Mouse (Mus musculus) cerebellum, adult 11-12 months (tissue): ENCODE measurements around the gene Mpp2.

Source experiments
- DNase-seq: peaks from one replicate; pipeline ENCODE4 v3.0.0; 2022

Mpp2 gene

DNA sequence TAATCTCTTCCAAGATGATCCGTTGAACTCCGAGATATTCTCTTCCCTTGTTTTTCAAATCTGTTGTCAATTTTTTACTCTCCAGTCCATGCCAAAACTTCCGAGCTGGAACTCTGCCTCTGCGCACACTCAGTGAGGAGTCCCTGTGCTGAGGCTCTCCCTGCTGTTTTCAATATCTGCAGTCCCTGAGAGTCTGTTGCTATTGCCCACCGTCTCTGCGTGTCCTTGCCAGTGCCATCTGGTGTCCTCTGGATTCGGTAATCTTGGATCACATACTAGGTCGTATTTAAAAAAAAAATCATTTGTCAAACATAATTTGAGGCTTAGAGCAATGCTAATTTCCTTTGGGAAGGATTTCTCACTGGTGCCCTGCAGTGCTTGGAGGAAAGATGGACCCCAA, 53.4 kb downstream of the Mpp2 start:
- DNase-seq: peak; percentile 93

DNA sequence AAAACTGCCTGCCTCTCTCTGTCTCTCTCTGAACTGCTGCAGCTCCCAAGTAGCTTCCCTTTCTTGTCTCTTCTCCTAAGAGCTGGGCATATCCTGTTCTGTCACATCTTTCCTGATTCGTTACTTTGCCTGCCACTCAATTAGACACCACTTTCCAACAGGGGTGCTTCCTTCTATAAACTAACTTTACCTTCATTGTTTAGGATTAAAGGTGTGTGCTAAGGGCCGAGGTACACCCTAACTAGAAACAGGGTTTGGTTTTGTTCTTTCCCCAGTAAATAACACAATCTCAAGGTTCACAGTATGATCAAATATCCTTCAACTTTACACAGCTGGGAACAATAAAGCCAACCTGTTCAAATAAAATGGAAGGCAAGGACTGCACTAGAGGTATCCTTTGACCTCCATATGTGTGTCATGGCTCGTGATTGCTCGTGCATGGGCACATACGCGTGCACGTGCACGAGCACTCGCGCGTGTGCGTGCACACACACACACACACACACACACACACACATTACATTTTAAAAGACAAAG, 55.2 kb downstream of the Mpp2 start:
- no peak for DNase-seq

DNA sequence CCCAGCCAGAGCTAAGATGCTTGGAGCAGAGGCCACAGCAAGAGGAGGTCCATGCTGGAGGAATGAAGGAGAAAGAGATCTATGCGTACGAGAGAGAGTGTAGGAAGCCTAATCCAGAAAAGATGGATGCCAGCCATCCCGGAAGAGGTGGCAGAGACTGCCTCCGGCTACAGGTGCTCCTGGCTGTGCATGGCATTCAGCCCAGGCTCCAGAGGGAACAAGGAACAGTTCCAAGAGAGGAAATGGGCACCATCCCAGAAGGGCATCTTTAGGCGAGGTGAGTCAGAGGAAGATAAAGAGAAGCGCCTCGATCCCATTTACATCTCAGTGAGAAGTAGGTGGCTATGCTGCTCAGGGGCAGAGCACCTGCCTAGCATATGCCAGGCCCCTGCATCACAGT, 57.2 kb downstream of the Mpp2 start:
- peak; percentile 98 for DNase-seq

DNA sequence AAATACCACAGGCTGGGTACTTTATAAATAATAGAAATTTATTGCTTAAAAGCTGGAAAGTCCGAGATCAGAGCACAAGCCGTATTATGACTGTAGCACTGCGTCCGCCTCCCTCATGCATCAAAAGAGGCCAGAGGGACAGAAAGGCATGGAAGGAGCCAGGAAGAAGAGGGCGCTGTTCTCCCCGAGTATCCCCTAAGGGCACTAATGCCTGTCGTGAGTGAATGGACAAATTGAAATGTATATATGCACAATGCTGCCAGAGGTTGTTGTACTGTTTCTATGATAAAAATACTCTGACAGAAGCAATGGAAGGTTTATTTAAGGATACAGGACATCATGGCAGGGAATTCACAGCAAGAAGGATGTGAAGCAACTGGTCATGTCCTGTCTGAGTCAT, 58.3 kb downstream of the Mpp2 start:
- no peak for DNase-seq

DNA sequence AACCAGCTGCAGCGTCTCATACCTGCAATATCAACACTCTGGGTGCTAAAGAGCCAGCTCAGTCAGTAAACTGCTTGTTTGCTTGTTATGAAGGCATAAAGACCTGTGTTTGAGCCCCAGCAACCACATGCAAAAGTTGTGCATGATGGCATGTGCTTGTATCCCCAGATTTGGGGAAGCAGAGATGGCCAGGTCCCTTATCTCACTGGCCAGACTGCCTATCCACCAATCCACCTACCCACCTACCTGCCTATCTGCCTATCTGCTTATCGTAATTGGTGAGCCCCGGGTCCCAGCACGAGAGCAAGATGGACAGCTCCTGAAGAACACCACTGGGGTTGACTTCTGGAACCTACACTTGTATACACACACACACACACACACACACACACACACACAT, 59.0 kb downstream of the Mpp2 start:
- no peak for DNase-seq

DNA sequence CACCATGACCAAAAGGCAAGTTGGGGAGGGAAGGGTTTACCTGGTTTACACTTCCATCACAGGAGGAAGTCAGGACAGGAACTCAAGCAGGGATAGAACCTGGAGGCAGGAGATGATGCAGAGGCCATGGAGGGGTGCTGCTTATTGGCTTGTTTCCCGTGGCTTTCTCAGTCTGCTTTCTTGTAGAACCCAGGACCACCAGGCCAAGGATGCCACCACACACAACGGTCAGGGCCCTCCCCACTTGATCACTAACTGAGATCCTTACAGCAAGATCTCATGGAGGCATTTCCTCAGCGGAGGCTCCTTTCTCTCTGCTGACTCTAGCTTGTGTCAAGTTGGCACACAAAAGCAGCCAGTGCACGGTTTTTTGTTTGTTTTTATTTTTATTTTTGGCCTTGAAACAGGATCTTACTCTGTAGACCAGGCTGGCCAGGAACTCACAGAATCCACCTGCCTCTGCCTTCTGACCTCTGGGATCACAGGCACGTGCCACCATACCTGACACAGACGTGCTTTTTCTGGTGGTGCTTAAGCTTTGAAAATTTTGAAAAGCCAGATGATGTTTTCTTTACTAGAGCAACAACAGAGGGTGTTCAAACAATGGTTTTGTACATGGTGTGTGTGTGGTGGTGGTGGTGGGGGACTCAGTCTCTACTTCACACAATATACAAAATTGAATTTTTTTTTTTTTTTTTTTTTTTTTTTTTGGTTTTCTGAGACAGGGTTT, 60.1 kb downstream of the Mpp2 start, which contains the start of gene Mpp3:
Mpp3 (minus strand) TSS at position 375 of the 730 bp plus-strand sequence.
- DNase-seq: no peak

DNA sequence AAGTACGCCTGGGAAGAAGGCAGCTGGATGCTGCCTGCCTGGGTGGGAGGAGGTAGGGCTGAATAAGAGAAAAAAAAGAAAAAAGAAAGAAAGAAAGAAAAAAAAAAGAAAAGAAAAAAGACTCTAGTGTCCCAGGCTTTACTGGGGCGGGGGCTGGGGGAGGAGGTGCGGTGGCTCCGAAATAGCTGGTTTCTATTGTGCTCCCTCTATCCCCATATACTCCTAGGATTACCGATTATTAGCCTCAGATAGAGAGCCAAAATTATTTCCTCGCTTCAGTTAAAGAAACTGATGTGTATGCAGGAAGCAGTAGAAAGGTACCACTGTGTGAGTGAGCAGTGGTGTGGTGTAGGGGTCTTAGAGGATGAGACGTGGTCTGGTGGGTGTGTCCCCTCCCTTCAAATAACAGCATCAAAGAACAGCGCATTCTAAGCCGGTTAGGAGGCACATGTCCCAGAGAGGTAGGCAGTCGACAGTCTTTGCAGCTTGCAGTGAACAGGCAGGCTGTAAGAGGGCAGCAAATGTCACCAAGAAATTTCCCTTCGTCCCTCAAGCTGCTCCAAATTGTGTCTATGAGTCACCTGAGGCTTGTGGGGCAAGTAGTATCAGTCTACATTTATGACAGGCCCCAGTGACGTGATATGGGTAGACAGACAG, 60.8 kb downstream of the Mpp2 start:
- DNase-seq: peak; percentile 75

DNA sequence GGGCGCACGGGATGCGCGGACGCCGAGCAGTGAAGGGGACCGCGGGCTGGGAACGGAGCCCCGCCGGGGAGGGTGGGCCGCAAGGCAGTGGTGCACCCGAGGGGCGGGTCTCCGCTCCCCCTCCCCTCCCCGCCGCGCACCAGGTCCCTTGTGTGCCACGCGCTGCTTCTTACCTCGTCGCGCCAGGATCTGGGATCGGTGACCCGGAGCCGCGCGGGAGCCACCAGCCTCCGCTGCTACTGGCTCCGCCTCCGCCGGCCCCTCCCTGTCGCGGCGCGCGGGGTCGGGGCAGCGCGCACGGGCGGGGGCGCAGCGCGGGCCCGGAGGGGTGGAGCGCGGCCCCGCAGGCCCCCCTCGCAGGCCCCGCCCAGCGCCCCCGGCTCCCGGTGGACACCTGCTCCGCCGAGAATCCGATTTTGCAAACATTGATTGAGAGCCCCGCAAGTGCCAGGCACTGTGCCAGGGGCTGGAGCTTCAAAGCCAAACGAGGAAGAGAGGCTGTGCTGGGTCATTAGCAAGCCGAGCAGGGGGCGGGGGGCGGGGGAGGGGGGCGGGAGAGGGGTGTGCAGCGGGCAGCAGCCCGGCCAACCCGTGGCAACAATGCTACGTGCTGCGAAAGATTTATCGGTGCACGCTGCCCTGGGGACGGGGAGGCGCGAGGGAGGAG, 61.5 kb downstream of the Mpp2 start:
- DNase-seq: peak; percentile 91

DNA sequence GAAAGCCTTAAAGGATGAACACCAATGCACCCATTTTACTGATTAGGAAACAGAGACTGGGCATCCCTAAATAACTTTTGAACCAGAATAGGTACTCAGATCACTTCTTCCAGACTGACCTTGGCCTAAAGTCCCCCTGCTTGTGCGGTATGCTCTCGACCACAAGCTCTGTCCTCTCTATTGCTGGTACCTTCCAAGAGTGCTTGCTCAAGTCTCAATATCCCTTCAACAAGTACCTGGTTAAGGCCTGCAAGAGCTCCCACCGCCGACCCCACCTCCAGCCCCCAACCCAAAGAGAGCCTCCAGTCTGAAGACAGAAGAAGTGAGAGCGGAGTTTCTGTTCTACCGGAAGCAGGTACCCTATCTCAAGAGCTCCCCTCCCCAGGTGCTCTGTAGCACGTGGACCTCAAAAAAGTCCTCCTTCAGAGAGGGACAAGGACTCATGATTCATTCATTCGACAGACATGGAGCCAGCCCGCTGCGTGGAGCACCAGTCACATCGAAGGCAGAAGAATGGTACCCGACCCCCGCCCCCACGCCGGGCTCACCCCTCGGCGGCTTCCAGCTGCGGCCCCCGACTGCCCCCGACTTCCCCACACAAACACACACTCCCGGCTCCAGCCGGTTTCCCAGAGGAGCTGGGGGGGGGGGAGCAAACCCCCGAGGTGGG, 62.2 kb downstream of the Mpp2 start:
- DNase-seq: peak; percentile 73

DNA sequence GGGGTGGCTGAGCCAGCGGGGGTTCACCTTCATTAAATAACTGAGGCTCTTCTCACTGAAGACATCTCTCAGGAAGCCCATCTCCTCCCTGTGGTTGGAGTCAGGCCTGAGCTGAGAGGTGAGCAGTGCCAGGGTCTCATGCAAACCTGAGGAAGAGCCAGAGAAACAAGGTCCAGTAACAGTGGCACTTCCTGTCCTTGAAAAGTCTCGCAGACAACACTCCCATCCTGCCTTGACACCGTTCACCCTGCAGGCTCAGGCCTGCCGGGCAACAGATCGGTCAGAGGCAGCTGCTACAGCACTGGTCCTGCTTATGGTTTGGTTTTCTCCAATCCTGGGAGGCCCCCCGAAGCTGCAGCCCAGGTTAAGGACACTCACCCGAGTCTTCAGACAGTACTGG, 63.0 kb downstream of the Mpp2 start:
- no peak for DNase-seq

DNA sequence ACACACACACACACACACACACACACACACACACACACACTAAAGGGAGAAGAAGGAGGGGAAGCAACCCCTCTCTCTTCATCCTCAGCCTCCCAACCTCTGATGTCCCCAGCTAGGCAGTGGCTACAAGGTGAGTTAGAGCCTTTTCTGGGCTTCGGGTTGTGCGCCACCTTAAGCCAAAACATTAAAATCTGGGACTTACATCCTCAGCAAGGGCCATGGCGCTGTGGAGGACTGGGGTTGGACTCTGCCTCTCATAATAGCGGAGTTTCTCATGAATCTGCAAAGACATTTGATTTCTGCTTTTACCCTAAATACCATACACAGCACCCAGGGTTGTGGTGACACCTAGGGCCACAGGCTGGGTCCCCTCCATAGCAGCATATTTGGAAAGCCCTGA, 63.4 kb downstream of the Mpp2 start:
- no peak for DNase-seq

DNA sequence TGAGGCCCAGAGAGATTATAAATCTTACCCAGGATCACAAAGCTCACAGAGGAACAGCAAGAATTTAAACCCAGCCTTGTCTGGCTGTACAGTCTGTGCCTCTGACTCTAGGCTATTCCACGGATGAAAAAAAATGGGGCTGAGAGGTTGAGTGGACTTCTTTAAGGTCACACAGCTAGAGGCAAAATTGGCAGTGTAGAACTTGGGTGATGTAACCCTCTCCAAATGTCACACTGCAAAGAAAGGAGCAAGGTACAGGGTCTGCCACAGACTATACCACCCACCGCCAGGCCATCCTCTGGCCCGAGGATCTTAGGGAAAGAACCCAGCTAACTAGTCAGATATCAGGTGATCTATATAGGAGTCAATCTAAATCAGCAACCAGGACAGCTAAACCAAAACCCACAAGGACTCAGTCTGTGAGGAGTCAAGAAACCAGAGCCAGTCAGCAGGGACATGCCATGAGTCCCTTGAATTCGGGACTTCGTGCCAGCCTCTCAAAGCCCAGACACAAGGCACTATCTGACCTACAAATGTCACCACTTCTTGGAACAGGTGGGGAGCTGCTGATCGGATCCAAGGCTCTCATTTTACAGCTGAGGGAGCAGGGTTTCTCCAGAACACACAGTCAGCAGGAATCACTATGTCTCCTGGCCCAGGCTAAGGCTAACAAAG, 64.1 kb downstream of the Mpp2 start:
- DNase-seq: peak; percentile 93

DNA sequence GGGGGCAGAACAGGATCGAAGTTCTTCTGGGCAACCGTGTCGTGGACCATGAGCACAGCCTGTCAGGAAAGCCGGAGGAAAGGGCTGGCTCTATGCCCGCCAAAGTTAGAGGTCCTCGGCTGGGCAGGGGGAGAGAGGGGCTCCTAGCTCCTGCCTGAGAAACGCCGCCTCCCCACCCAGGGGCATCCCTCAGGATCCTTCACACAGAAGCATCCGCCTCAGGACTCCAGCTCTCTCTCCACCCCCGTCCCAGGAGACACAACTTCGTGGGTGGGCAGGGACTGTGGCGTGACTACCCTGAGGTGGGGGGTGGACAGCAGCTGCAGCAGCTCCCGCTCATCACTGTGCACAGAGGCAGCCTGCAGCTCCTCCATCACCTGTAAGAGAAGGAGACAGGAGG, 64.9 kb downstream of the Mpp2 start:
- no peak for DNase-seq

DNA sequence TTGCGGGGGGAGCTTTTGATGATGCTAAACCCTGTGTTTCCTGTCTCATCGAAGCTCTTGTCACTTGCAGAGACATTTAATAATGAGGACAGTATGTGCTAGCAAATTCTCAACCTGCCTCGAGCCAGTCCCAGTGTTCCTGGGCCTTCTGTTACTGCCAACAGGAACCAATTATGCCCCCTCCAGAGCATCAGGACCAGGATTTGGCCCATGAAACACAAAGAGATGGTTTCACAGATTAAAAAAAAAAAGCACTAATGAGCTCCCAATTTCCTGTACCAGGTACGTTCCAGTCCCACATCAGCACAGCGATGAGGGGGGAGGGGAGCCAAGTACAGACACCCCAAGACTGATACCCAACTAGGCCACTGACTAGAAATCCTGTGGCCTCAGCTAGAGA, 67.1 kb downstream of the Mpp2 start:
- peak; percentile 75 for DNase-seq

DNA sequence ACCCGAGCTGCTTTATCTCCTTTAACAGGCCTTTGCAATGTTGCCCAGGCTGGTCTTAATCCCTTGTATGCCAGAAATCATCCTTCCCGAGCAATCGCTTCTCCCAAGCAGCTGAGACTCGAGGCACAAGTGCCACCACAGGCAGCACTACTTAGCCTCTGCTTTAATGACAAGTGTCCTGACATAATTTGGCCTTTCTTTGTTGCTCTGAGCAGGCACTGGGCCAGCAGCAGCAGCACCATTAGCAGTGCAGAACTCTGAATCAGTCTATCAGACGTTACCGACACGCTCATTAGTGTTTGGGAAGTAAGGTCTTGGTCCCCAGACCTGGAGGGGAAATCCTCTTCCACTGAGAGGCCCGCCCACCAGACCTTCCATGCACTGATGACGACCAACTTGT, 68.6 kb downstream of the Mpp2 start:
- DNase-seq: no peak

DNA sequence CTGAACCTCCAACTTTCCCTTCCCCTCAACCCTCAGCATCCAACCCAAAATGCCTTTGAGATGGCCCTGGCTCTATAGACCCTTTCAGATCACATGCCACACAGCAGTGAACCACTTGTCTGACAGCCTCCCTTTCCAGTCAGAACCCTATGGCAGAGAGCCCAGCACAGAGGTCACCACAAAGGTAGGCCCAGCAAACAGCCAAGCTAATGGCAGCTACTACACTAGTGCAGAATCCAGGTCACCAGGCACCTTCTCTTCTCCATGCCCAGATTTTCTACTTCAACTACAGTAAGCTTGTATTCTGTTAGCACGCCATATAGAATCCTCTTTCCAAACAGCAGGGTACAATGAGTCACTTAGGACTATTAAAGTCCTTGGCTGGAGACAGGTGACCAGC, 72.2 kb downstream of the Mpp2 start:
- no peak for DNase-seq

DNA sequence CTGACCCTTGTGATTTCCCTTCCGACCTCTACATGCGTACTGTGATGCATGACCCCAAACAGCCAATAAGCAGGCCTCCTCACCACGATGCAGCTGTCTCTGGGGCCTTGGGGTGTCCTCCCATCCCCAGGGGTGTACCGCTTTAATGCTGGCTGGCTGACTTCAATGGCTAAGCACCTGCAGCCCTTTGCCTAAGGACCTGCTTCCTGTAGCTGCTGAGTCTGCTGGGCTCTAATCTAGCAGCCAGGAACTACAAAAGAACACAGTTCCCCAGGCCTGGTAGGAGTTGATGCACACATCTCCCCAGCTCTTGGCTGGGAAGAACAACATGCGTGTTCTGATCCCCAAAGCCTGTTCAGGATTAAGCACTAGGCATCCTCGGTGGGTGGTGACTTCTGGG, 72.8 kb downstream of the Mpp2 start:
- no peak for DNase-seq

DNA sequence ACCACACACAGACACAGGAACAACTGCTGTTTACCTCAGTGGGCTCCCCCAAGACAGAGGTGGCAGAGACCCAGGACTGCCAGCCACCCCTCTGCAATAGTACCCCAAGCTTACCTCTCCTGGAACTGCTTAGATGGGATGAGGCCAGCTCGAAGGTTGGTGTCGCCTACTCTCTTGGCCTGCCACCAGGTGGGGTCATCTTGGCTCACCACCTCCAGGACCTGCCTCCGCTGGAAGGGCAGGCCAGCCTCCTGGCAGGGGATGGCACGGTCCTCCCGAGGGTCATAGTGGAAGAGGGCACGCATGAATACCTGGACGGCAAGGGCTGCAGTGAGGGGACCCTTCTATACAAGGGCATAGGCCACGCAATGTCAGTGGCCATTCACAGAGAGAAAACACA, 75.1 kb downstream of the Mpp2 start:
- DNase-seq: no peak

DNA sequence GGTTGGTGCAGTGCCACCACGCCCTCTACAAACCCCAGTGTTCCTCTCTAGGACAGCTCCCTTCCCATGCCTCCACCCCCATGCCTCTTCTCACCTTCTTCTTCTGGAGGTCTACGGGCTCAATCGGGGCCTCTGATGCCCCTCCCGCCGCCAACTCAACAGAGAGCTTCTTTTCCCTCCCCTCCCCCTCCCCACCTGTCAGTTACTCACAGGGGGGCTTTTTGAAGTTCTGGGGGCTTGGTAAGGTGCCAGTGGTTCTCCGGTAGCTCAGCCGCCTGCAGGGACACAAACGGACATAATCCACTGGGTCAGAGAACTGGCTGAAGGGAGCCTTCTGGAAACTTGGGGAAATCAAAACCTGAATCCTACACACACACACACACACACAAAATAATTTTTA, 76.8 kb downstream of the Mpp2 start:
- no peak for DNase-seq

DNA sequence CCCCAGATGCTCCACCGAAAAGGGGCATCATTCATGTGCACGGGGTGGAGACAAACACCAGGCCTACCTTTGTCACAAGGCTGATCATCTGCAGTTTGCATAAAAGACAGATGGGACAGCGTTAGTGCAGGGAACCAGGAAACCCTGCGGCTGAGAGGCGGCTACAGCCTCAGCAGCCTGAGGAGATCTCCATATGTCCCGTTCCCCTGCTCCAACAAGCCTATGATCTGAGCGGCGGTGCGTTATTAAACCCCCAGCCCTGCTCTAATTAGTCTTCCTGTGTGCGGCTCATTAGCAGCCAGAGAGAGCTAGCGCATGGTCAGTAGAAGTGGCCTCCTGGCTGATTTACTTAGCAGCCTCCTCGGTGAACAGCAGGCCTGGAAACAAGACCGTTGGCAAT, 78.2 kb downstream of the Mpp2 start:
- DNase-seq: peak; percentile 89

DNA sequence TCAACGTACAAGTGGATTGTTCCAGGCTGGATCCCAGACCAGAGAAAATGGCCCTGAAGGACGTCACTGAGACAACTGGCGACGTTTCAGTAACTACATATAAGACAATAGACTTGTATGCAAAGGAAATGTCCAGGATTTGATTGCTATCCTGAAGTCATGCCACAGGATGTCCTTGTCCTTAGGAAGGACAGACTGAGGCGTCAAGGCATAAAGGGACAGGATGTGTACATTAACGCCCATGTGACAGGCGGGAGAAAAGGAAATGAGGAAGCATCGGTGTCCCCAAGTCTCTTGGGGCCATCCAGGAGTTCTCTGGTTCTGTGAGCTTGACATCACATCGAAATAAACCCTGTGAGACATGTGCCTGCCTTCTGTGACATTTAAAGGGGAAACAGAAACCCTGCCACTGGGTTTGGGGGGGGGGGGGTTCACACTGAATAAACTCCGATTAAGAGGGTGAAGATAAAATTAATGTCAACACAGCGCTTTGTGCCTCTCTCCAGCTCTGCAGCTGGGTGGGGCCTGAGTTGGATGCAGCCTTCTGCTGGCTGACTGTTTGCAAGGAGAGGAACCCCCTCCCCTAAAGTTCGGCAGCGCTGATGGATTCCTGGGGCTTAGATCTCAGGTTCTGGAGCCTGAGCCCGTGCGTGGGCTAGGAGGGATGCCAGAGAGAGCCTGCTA, 79.2 kb downstream of the Mpp2 start:
- no peak for DNase-seq

DNA sequence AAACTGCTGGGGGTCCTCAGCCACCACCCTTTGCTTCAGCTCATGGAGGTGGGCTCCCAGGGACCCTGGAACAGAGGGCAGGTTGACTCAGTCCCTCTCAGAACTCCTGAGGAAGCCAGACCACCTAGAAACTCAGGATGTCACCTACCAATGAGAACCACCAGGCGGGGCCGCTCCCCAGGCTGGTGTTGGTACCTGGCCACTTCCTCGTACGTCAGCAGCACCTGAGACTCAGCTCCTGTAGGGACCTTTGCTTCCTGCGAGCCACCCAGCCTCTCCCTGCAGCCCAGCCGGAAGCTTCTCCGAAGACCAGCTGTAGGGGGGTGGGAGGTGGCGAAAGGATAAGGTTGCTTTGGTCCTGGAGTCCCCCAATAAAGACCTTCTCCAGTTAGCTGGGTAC, 79.9 kb downstream of the Mpp2 start:
- peak; percentile 39 for DNase-seq
